12 mouse cellular contexts compared by ENCODE assay signal in genomic region chr5:98182603-98182920, GRCm38 (mm10). TPM values are rescaled to one million over a fixed set of nuclear protein-coding genes. Genes with fewer than 3 reads are reported as not detected.
DNase-seq lines count a peak whose midpoint lies in the region; ATAC-seq lines count a peak whose summit lies in the region.
"Had no signal": no experiment of that assay in that cellular context is flagged by ENCODE, and none has a peak within 500 bp of the region (broad histone marks: within the 10 kb centered on the region; RNA-seq: fewer than 3 reads in every experiment).

No protein-coding gene starts in this region.

- peak overlapping the region; percentile 26 for H3K4me2 ChIP-seq in lung, embryonic 15.5 days
- H3K4me2 ChIP-seq in neural tube, embryonic 14.5 days (ENCODE audit: low read depth, low read length): peak overlapping the region; percentile 71

- no peaks in the 10 kb centered on the region for H3K36me3 ChIP-seq in lung, embryonic 15.5 days
- H3K36me3 ChIP-seq in hindbrain, embryonic 10.5 days: no peaks in the 10 kb centered on the region
- no peaks in the 10 kb centered on the region for H3K36me3 ChIP-seq in midbrain, embryonic 10.5 days
- H3K36me3 ChIP-seq in neural tube, embryonic 14.5 days (ENCODE audit: control insufficient read depth, insufficient read depth, low read length): no peaks in the 10 kb centered on the region

- no peak overlapping the region for H3K4me3 ChIP-seq in lung, embryonic 15.5 days
- peak overlapping the region; percentile 52 for H3K4me3 ChIP-seq in hindbrain, embryonic 10.5 days
- peak overlapping the region; percentile 50 for H3K4me3 ChIP-seq in midbrain, embryonic 10.5 days
- peak overlapping the region; percentile 41 for H3K4me3 ChIP-seq in neural tube, embryonic 14.5 days (ENCODE audit: low read depth, low read length)

- H3K9me3 ChIP-seq in lung, embryonic 15.5 days: no peaks in the 10 kb centered on the region
- H3K9me3 ChIP-seq in hindbrain, embryonic 10.5 days: no peaks in the 10 kb centered on the region
- H3K9me3 ChIP-seq in midbrain, embryonic 10.5 days (replicated peaks): no peaks in the 10 kb centered on the region
- H3K9me3 ChIP-seq in neural tube, embryonic 14.5 days (ENCODE audit: control insufficient read depth, low read length): no peaks in the 10 kb centered on the region

- DNase-seq in lung, postnatal 14 days: no peak
- DNase-seq in hindbrain, embryonic 10.5 days (ENCODE audit: low spot score): peak; percentile 58
- DNase-seq in midbrain, embryonic 10.5 days (ENCODE audit: low spot score): no peak
- no peak for DNase-seq in gastrocnemius, postnatal 10 days
- no peak for DNase-seq in left cerebral cortex, postnatal 14 days (ENCODE audit: low spot score in 2 of 2)
- DNase-seq: adrenal gland, adult 8-10 months; spleen, adult 18-20 months had no signal

- no peak overlapping the region for H3K27ac ChIP-seq in lung, embryonic 15.5 days
- H3K27ac ChIP-seq in hindbrain, embryonic 10.5 days: no peak overlapping the region
- no peak overlapping the region for H3K27ac ChIP-seq in midbrain, embryonic 10.5 days (replicated peaks)
- no peak overlapping the region for H3K27ac ChIP-seq in neural tube, embryonic 14.5 days (ENCODE audit: low read depth, low read length)
- H3K27ac ChIP-seq: kidney, postnatal 0 days had no signal

- WGBS in lung, embryonic 15.5 days: 6% methylated on average over 5 of the region's 5 CpGs
- WGBS in hindbrain, embryonic 10.5 days: under 1% methylated on average over 5 of the region's 5 CpGs
- whole genome bisulfite sequencing in midbrain, embryonic 10.5 days: under 1% methylated on average over 5 of the region's 5 CpGs
- WGBS in neural tube, embryonic 14.5 days: 2% methylated on average over 5 of the region's 5 CpGs

- no peak overlapping the region for H3K9ac ChIP-seq in lung, embryonic 15.5 days
- H3K9ac ChIP-seq in neural tube, embryonic 14.5 days (replicated peaks; ENCODE audit: low read depth, low read length): peak overlapping the region; percentile 44

- peaks cover 20% of the 10 kb centered on the region for H3K4me1 ChIP-seq in lung, embryonic 15.5 days
- peaks cover 73% of the 10 kb centered on the region for H3K4me1 ChIP-seq in hindbrain, embryonic 10.5 days (replicated peaks)
- H3K4me1 ChIP-seq in midbrain, embryonic 10.5 days: peaks cover 75% of the 10 kb centered on the region
- H3K4me1 ChIP-seq in neural tube, embryonic 14.5 days (ENCODE audit: control insufficient read depth, insufficient read depth, low read length): peaks cover 10% of the 10 kb centered on the region; the same call in 1 of the 2 replicates

- intact Hi-C loops in left cerebral cortex, postnatal 14 days (cut with DNase I): loop anchor here (10.0 kb wide), 1 partner anchor 538 kb away; no protein-coding TSS in a partner anchor

- H3K27me3 ChIP-seq in lung, embryonic 15.5 days: peaks cover 93% of the 10 kb centered on the region
- H3K27me3 ChIP-seq in hindbrain, embryonic 10.5 days (ENCODE audit: insufficient read depth, poor library complexity, severe bottlenecking): peaks cover 99% of the 10 kb centered on the region
- peaks cover 100% of the 10 kb centered on the region for H3K27me3 ChIP-seq in midbrain, embryonic 10.5 days (ENCODE audit: low read depth, poor library complexity, severe bottlenecking)
- peaks cover 5% of the 10 kb centered on the region for H3K27me3 ChIP-seq in neural tube, embryonic 14.5 days (ENCODE audit: control insufficient read depth, insufficient read depth, low read length)

- no peak for ATAC-seq in lung, embryonic 15.5 days (ENCODE audit: borderline replicate concordance, extremely low read depth, low FRiP score, low TSS enrichment)
- ATAC-seq in neural tube, embryonic 14.5 days (ENCODE audit: low read depth): no peak
- ATAC-seq: Patski had no signal

RNA-seq across cellular contexts. Expression of gene Prdm8, which starts 15.6 kb away (rescaled TPM):
- polyA plus RNA-seq in lung, embryonic 15.5 days (2015; fragmentation: Nextera tagmentation; extraction: Ambion mirVana): 0.44 and 0.95 TPM in 2 replicates
- 0.45 and 0.92 TPM in 2 replicates for polyA plus RNA-seq in hindbrain, embryonic 10.5 days (2016; fragmentation: Nextera tagmentation; extraction: Ambion mirVana)
- 0.22 and 0.35 TPM in 2 replicates for polyA plus RNA-seq in midbrain, embryonic 10.5 days (2016; fragmentation: Nextera tagmentation; extraction: Ambion mirVana)
- 5.7 and 7.2 TPM in 2 replicates for polyA plus RNA-seq in neural tube, embryonic 14.5 days (2014; fragmentation: Nextera tagmentation; extraction: Ambion mirVana)
- total RNA-seq in gastrocnemius, postnatal 10 days (2021): 1 to 10 TPM; 1.1 to 1.7 TPM
- total RNA-seq in left cerebral cortex, postnatal 14 days (2021): 10 to 100 TPM; 44.0 to 45.1 TPM
- total RNA-seq: liver, adult 2 months had no signal
- polyA plus RNA-seq: liver, adult 2 months had no signal
